Mouse (Mus musculus): Measurements from ENCODE around the gene Rpl9-ps6.
A peak's percentile ranks its signal among the peaks of the same experiment; 100 is the strongest.

- no peak for TF ChIP-seq CTCF (IDR thresholded peaks at IDR 0.05; ENCODE audit: borderline replicate concordance, insufficient read depth, low read depth, low read length)
- peak; percentile 72; the same call in 1 of the 2 replicates for TF ChIP-seq POLR2A (IDR thresholded peaks at IDR 0.05; ENCODE audit: borderline replicate concordance, insufficient read depth, low read length)
Observed at GRCm38 (mm10) chr19:32485681-32486105, 19.3 kb upstream of the Rpl9-ps6 start, which contains the start of gene Minpp1.
